Mouse (Mus musculus) kidney, adult 2 months (tissue): ENCODE data around the gene Tbc1d16.

Experiments used
- CTCF ChIP-seq: fragments of 200-500 bp; conservative IDR thresholded peaks from 2 replicates; pipeline ENCODE4 v1.5.1; 2011; ENCODE audit warnings: low read depth, mild to moderate bottlenecking, control low read depth, low read length, moderate library complexity, mixed read lengths; ENCODE audit not compliant: insufficient read depth, insufficient read length
- POLR2A ChIP-seq: fragments of 200-500 bp; IDR thresholded peaks from one replicate; pipeline ENCODE4 v1.6.1; 2011; ENCODE audit warnings: low read depth, low read length, control low read depth

DNA sequence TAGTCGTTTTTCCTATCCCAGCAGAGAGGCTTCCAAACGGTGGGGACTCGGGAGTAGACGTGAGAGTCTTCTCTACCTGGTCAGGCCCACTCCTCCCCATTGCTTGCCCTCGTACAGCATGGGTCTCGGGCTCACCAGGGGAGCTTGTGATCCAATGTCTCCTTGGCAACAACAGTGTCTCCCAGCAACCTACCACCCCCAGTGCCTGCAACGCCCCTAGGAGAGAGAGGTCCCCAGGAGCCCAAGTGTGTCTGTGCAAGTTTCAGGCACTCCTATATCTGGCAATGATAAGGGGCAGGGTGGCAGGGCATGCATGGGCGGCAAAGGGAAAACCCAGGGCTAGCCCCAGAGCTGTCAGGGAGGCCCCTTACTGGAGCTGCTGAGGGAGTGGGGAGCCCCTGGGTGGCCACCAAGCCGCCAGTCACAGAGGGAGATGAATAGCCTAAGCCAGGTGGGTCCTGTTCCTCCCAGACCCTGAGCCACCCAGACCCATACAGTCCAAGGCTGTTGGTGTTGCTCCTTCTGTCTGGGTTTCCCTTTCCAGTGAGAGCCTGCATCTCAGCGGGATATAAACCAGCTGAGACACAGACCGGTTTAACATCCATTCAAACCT, 99.5 kb downstream of the Tbc1d16 start:
- TF ChIP-seq CTCF (no peak), POLR2A (no peak)
